Mouse (Mus musculus): ENCODE measurements around the gene Ephb2.

Gene Ephb2

DNA sequence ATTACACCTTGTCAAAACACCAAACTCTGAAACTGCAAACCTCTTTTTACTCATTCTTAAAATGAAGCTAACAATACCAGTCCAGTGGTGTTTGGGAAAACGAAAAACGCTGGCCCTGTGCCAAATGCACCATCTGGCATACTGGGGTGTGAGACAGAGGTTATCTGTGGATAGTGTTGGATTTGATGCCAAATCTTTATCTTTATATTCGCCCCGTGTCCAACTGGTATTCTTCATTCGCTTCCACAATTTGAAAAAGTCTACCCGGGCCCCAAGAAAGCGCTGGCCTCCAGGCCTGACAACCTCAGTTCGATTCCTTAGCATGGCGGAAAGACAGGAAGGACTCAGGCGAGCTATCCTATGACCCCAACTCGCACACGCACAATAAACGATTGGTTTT lies 234.3 kb downstream of the Ephb2 start:
- no peak for DNase-seq (ENCODE audit: low spot score in 2 of 2)

DNA sequence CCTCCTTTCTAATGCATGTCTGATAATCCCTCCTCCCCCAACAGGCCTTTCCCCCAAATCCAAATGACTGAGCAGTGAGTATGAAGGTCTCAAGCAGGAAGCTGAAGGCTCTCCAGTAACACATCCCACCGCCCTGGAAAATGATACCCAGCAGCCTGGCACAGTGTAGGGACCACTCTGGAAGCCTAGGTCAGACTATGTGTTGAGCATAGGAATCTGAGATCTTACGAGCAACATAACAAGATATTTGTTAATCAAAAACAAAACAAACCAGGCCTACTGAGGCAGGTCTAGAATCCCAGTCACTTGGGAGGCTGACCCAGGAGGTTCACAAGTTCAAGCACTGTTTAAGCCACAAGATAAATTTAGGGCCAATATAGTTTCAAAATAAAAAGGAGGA lies 235.3 kb downstream of the Ephb2 start:
- no peak for DNase-seq (ENCODE audit: low spot score in 2 of 2)

DNA sequence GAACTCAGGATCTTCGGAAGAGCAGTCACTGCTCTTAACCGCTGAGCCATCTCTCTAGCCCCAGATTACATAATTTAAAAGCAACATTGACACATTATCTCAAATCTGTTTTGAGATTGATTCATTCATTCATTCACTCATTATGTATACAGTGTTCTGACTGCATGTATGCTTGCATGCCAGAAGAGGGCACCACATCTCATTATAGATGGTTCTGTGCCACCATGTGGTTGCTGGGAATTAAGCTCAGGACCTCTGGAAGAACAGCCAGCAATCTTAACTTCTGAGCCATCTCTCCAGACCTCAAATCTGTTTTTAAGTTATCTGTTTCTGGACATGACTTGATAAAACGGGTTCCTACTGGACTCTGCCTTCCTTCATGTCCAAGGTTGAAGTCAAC lies 235.9 kb downstream of the Ephb2 start:
- no peak for DNase-seq (ENCODE audit: low spot score in 2 of 2)

DNA sequence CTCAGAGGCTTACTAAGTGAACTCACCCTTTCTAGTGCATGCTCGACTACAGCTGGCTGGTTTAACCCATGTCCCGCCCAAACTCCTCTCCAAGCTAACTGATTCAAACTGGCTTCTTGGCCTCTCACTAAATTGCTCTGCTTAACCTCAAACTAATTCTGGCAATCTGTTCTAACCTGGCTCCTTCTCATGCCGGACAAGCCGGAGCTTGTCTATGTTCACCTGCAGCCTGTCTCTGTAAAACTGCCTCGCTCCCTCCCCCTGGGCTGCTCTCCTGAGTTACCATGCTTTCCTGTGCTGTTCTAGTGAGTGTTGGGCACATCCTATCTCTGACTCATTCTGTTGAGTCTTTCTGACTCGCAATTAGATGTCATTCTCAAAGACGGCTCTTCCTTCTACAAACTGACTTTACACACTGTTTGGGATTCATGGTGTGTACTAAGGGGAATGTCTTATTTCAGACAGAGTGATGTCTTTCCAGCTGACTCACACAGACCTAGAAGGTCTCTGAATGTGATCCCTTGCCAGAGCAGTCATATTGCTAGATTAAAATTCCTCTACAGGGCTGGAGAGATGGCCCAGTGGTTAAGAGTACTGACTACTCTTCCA lies 237.4 kb downstream of the Ephb2 start:
- DNase-seq (ENCODE audit: low spot score in 2 of 2) = no peak
